Mouse (Mus musculus): Measurements from ENCODE around the gene Baz2a. TPM values are rescaled to one million over a fixed set of nuclear protein-coding genes. Genes with fewer than 3 reads are reported as not detected.

Gene Baz2a
- total RNA-seq (2012; rRNA removed) (11.8 and 12.8 TPM in 2 replicates), total RNA-seq (2014; rRNA removed) (4.5 and 5.4 TPM in 2 replicates), polyA plus RNA-seq (2012; ENCODE audit: insufficient read length, low read depth) (29.5 and 34.0 TPM in 2 replicates)

- peaks cover 4 to 59% of the 10 kb centered on the region in 2 experiments; a peak in 3 of 4 replicates for H3K4me1 ChIP-seq (ENCODE audit: control insufficient read depth in 1 of 2, insufficient read depth in 2 of 2)
Measured at GRCm38 (mm10) chr10:128091564-128092505, at the start of gene Baz2a. Baz2a (plus strand) TSS chr10:128091577.

GRCm38 (mm10) chr10:128041636-128042035 is 49.7 kb upstream of the Baz2a start:
- no peak overlapping the region for H3K9ac ChIP-seq (ENCODE audit: insufficient read depth, low read depth)
- no peak overlapping the region for H3K27ac ChIP-seq (ENCODE audit: insufficient read depth, low read depth)
- peaks cover 94% of the 10 kb centered on the region for H3K79me2 ChIP-seq (replicated peaks; ENCODE audit: control insufficient read depth, extremely low read depth, insufficient read depth, poor library complexity, severe bottlenecking)
- TF ChIP-seq E2F4 (IDR thresholded peaks at IDR 0.05; ENCODE audit: insufficient replicate concordance, low read depth, low read length) (no peak), TCF12 (IDR thresholded peaks at IDR 0.05; ENCODE audit: low read depth, low read length) (no peak), EP300 (IDR thresholded peaks at IDR 0.05; ENCODE audit: low read length) (no peak)
- H3K4me3 ChIP-seq (replicated peaks in 1 of 3; ENCODE audit: low read depth in 2 of 3, low read length in 2 of 3, poor library complexity in 1 of 3): no peak overlapping the region
- in situ Hi-C loops (cut with MboI; ENCODE audit: low pct_ligation_motif_present, low pct_unique_long_range_greater_than_20kb, low sequenced_read_pairs): no loop called here
- H3K27me3 ChIP-seq (replicated peaks): no peaks in the 10 kb centered on the region
- no peak for DNase-seq (ENCODE audit: extremely low read depth)
- H3K4me1 ChIP-seq (ENCODE audit: control insufficient read depth in 1 of 2, insufficient read depth in 2 of 2): peaks cover 13 to 62% of the 10 kb centered on the region in 2 experiments
- H3K4me2 ChIP-seq (ENCODE audit: insufficient read depth, low read depth, poor library complexity, severe bottlenecking): no peak overlapping the region
- H3K36me3 ChIP-seq (replicated peaks in 1 of 2; ENCODE audit: control insufficient read depth in 1 of 2, insufficient read depth in 1 of 2, low read length in 1 of 2): peaks cover 58 to 93% of the 10 kb centered on the region in 2 experiments
- dilution Hi-C loops (cut with MboI; ENCODE audit: extremely low pct_ligation_motif_present, extremely low pct_unique_long_range_greater_than_20kb, low sequenced_read_pairs): no loop called here
- no peaks in the 10 kb centered on the region for H3K9me3 ChIP-seq (replicated peaks; ENCODE audit: low read length)

More at GRCm38 (mm10) chr10:128091564-128092505, at the start of gene Baz2a:
- dilution Hi-C loops (cut with MboI; ENCODE audit: extremely low pct_ligation_motif_present, extremely low pct_unique_long_range_greater_than_20kb, low sequenced_read_pairs): no loop called here
- Histone ChIP-seq H3K36me3 (replicated peaks in 1 of 2; ENCODE audit: control insufficient read depth in 1 of 2, insufficient read depth in 1 of 2, low read length in 1 of 2) (peaks cover 27 to 32% of the 10 kb centered on the region in 2 experiments), H3K4me3 (replicated peaks in 1 of 3; ENCODE audit: low read depth in 2 of 3, low read length in 2 of 3, poor library complexity in 1 of 3) (peak within 1 kb of the TSS; percentile 78 to 90 (median 86)), H3K4me2 (ENCODE audit: insufficient read depth, low read depth, poor library complexity, severe bottlenecking) (peak within 1 kb of the TSS; percentile 95), H3K9me3 (replicated peaks; ENCODE audit: low read length) (no peaks in the 10 kb centered on the region), H3K79me2 (replicated peaks; ENCODE audit: control insufficient read depth, extremely low read depth, insufficient read depth, poor library complexity, severe bottlenecking) (peaks cover 5% of the 10 kb centered on the region), H3K27ac (ENCODE audit: insufficient read depth, low read depth) (peak within 1 kb of the TSS; percentile 83), H3K9ac (ENCODE audit: insufficient read depth, low read depth) (peak within 1 kb of the TSS; percentile 87), H3K27me3 (replicated peaks) (no peaks in the 10 kb centered on the region)
- TF ChIP-seq ELF1 (IDR thresholded peaks at IDR 0.05; ENCODE audit: low read depth, low read length) (peak; percentile 20; the same call in 1 of the 2 replicates), SIN3A (IDR thresholded peaks at IDR 0.05; ENCODE audit: low read length) (peak; percentile 58; the same call in 1 of the 2 replicates), ETS1 (conservative IDR thresholded peaks at IDR 0.05; ENCODE audit: low read depth, low read length) (0 out of 2 replicates have a peak, but pooled peaks have one; percentile 15), MAZ (IDR thresholded peaks at IDR 0.05; ENCODE audit: low read depth, low read length) (0 out of 2 replicates have a peak, but pooled peaks have one; percentile 28), MXI1 (IDR thresholded peaks at IDR 0.05; ENCODE audit: low read depth, low read length) (no peak)
- in situ Hi-C loops (cut with MboI; ENCODE audit: low pct_ligation_motif_present, low pct_unique_long_range_greater_than_20kb, low sequenced_read_pairs): loop anchor here (5.0 to 10.0 kb wide), 2 partner anchors 53 to 100 kb away; partner anchors contain the start of gene Gls2
- peak; percentile 85 for DNase-seq (ENCODE audit: extremely low read depth)

GRCm38 (mm10) chr10:128042466-128042865 is 48.9 kb upstream of the Baz2a start:
- Histone ChIP-seq H3K79me2 (replicated peaks; ENCODE audit: control insufficient read depth, extremely low read depth, insufficient read depth, poor library complexity, severe bottlenecking) (peaks cover 90% of the 10 kb centered on the region), H3K4me1 (ENCODE audit: control insufficient read depth in 1 of 2, insufficient read depth in 2 of 2) (peaks cover 13 to 62% of the 10 kb centered on the region in 2 experiments), H3K9ac (ENCODE audit: insufficient read depth, low read depth) (no peak overlapping the region), H3K27ac (ENCODE audit: insufficient read depth, low read depth) (no peak overlapping the region), H3K4me3 (replicated peaks in 1 of 3; ENCODE audit: low read depth in 2 of 3, low read length in 2 of 3, poor library complexity in 1 of 3) (no peak overlapping the region), H3K36me3 (replicated peaks in 1 of 2; ENCODE audit: control insufficient read depth in 1 of 2, insufficient read depth in 1 of 2, low read length in 1 of 2) (peaks cover 59 to 94% of the 10 kb centered on the region in 2 experiments), H3K9me3 (replicated peaks; ENCODE audit: low read length) (no peaks in the 10 kb centered on the region), H3K4me2 (ENCODE audit: insufficient read depth, low read depth, poor library complexity, severe bottlenecking) (no peak overlapping the region), H3K27me3 (replicated peaks) (no peaks in the 10 kb centered on the region)
- dilution Hi-C loops (cut with MboI; ENCODE audit: extremely low pct_ligation_motif_present, extremely low pct_unique_long_range_greater_than_20kb, low sequenced_read_pairs) (no loop called here), in situ Hi-C loops (cut with MboI; ENCODE audit: low pct_ligation_motif_present, low pct_unique_long_range_greater_than_20kb, low sequenced_read_pairs) (no loop called here)
- TF ChIP-seq EP300 (IDR thresholded peaks at IDR 0.05; ENCODE audit: low read length) (no peak), E2F4 (IDR thresholded peaks at IDR 0.05; ENCODE audit: insufficient replicate concordance, low read depth, low read length) (no peak), USF2 (conservative IDR thresholded peaks at IDR 0.05; ENCODE audit: low read depth, low read length) (no peak), NRF1 (IDR thresholded peaks at IDR 0.05; ENCODE audit: low read depth, low read length) (no peak), ZC3H11A (IDR thresholded peaks at IDR 0.05; ENCODE audit: low read depth, low read length) (no peak), SMC3 (IDR thresholded peaks at IDR 0.05; ENCODE audit: low read depth, low read length) (no peak), RAD21 (IDR thresholded peaks at IDR 0.05; ENCODE audit: low read depth, low read length) (no peak), MEF2A (IDR thresholded peaks at IDR 0.05; ENCODE audit: borderline replicate concordance, low read depth, low read length) (no peak), ETS1 (conservative IDR thresholded peaks at IDR 0.05; ENCODE audit: low read depth, low read length) (no peak), POLR2A (IDR thresholded peaks at IDR 0.05; ENCODE audit: low read depth, low read length) (no peak), ELF1 (IDR thresholded peaks at IDR 0.05; ENCODE audit: low read depth, low read length) (no peak), CHD1 (IDR thresholded peaks at IDR 0.05; ENCODE audit: low read depth, low read length) (no peak), ZKSCAN1 (IDR thresholded peaks at IDR 0.05; ENCODE audit: borderline replicate concordance, low read depth, low read length) (no peak), USF1 (IDR thresholded peaks at IDR 0.05; ENCODE audit: low read depth, low read length) (no peak), ZNF384 (IDR thresholded peaks at IDR 0.05; ENCODE audit: low read depth, low read length) (no peak), MYC (IDR thresholded peaks at IDR 0.05; ENCODE audit: low read depth, low read length) (no peak), CTCF (conservative IDR thresholded peaks at IDR 0.05 in 1 of 2, IDR thresholded peaks at IDR 0.05 in 1 of 2; ENCODE audit: low read depth in 2 of 2, low read length in 2 of 2) (no peak)
- DNase-seq (ENCODE audit: extremely low read depth): no peak

Measured in CH12.LX (cell line).